In genomic region chrX:166576111-166576510, GRCm38 (mm10) we compare ENCODE assay signal across 22 mouse cellular contexts. TPM values are rescaled to one million over a fixed set of nuclear protein-coding genes. Genes with fewer than 3 reads are reported as not detected.
"Had no signal": no experiment of that assay in that cellular context is flagged by ENCODE, and none has a peak within 500 bp of the region (broad histone marks: within the 10 kb centered on the region; RNA-seq: fewer than 3 reads in every experiment).

No protein-coding gene starts in this region.

- DNase-seq: liver, postnatal 0 days; lung, adult 2 months; lung, postnatal 14 days; lung, postnatal 36 days; retina, postnatal 1 day; right cerebral cortex, adult 18-20 months; right cerebral cortex, postnatal 25 days; right cerebral cortex, postnatal 4 days; spleen, adult 18-20 months; thymus, adult 18-20 months; thymus, postnatal 25 days; thymus, postnatal 4 days had no signal

- H3K27ac ChIP-seq: lung, embryonic 15.5 days; macrophage; midbrain, embryonic 13.5 days; midbrain, embryonic 15.5 days; neural tube, embryonic 12.5 days had no signal

- H3K4me3 ChIP-seq: lung, embryonic 15.5 days; megakaryocyte, embryonic 14.5 days; midbrain, embryonic 13.5 days; midbrain, embryonic 15.5 days; neural tube, embryonic 12.5 days had no signal

- H3K9ac ChIP-seq: liver, postnatal 0 days; lung, embryonic 15.5 days; midbrain, embryonic 13.5 days; midbrain, embryonic 15.5 days; neural tube, embryonic 12.5 days had no signal

- ATAC-seq: liver, postnatal 0 days; lung, postnatal 0 days; midbrain, embryonic 13.5 days; midbrain, embryonic 15.5 days had no signal

- H3K27me3 ChIP-seq: neural tube, embryonic 12.5 days had no signal

- H3K9me3 ChIP-seq: lung, embryonic 15.5 days; megakaryocyte, embryonic 14.5 days; midbrain, embryonic 13.5 days; midbrain, embryonic 15.5 days; neural tube, embryonic 12.5 days had no signal

- H3K36me3 ChIP-seq: lung, embryonic 15.5 days; midbrain, embryonic 13.5 days; midbrain, embryonic 15.5 days; neural tube, embryonic 12.5 days had no signal

- H3K4me2 ChIP-seq: lung, embryonic 15.5 days; midbrain, embryonic 11.5 days; midbrain, embryonic 13.5 days; midbrain, embryonic 15.5 days; neural tube, embryonic 12.5 days had no signal

- H3K4me1 ChIP-seq: lung, embryonic 15.5 days; megakaryocyte, embryonic 14.5 days; midbrain, embryonic 13.5 days; midbrain, embryonic 15.5 days; neural tube, embryonic 12.5 days had no signal

RNA-seq across cellular contexts. Expression of gene Egfl6, which starts 9.4 kb away (rescaled TPM):
- total RNA-seq: megakaryocyte progenitor cell, adult 5-6 weeks; monocyte, adult 5-6 weeks had no signal
- polyA plus RNA-seq: macrophage had no signal
